Mouse (Mus musculus): ENCODE measurements around the gene Samd4b. TPM values are rescaled to one million over a fixed set of nuclear protein-coding genes. Genes with fewer than 3 reads are reported as not detected.

Samd4b gene
- total RNA-seq, 2 experiments from 2014 or later: 67.8 to 80.1 TPM

DNA sequence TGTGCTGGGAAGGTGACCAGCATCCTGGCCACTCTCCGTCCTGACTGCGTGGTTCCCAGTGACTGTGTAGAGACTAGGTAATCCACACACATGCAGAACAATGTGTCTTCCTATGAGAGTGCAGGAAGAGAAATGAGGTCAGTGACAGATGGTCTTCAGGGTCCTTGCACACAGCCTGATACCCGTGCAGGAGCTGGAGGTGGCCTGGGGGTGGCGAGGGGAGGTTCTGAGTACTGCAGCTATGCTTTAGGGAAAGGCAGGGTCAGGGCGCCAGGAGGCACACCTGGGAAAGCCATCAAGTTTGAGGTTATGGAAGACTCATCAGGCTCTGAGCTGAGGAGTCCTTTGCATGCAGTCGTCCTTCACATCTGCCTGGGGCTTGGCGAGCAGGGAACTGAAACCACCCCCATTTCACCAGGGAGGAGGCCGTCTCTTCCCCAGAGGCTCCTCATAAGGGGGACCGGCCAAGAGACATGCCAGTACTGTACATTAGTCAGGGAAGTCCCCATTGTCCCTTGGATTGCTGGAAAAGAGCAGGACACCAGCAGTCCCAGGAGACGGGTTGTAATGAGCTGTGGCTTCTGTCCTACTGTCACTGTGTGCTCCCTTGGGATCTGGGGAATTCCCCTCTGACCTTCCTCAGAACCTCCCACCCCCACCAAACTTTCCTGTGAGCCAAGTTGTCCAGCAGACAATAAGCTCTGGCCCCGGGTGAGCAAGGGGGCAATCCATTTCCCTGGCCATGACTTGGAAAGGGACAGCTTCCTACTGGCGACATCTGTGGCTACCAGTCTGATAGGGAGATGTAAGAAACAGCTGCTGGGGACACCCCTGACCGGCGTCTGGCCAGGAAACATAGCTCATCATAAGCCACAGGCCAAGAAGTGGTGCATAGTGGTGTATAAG is 4.5 kb downstream of the Samd4b start:
- no peak for DNase-seq (ENCODE audit: low spot score in 2 of 2)

GRCm38 (mm10) chr7:28591862-28592261 is 6.1 kb downstream of the Samd4b start:
- no peak for DNase-seq (ENCODE audit: low spot score in 2 of 2)

GRCm38 (mm10) chr7:28587644-28588043 is 10.3 kb downstream of the Samd4b start:
- DNase-seq (ENCODE audit: low spot score in 2 of 2): no peak

- DNase-seq (ENCODE audit: low spot score in 2 of 2): no peak
Measured at GRCm38 (mm10) chr7:28586663-28587411, 11.1 kb downstream of the Samd4b start.

- no peak for DNase-seq (ENCODE audit: low spot score in 2 of 2)
Measured at GRCm38 (mm10) chr7:28585001-28585400, 12.9 kb downstream of the Samd4b start.

DNA sequence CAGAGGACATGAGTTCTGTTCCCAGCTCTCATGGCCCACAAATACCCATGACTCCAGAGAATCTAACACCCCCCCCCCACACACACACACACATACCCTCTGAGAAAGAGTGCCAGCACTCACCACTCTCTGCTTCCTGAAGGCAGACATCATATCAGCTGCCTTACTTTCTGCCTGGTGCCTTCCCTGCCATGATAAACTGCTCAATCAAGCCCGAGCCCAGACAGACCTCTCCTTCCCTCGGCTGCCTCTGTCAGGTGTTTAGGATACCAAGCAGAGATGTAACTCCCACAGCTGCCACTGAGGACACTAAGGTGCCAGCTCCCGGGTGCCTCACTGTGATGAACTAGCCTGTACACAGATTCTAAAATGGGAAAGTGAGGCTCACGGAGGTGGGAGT is 13.5 kb downstream of the Samd4b start:
- no peak for DNase-seq (ENCODE audit: low spot score in 2 of 2)

- DNase-seq (ENCODE audit: low spot score in 2 of 2): peak in 1 of 2 experiments; percentile 44
Measured at GRCm38 (mm10) chr7:28583570-28584344, 14.2 kb downstream of the Samd4b start.

DNA sequence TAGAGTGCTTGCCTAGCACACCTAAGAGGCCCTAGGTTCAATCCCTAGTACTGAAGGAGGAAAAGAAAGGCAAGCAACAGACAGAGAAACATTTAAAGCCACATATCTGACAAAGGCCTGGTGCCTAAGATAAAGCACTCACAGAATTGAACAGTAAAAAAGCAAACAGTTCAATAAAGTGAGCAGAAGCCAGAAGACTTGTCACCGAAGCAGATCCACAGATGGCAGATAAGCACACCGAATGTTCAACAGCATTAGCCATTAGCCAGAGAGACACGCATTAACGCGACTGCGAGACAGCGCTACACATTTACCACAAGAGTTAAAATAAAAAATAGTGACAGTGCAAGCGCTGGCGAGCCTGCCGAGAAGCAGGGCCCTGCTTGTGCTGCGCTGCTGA is 15.1 kb downstream of the Samd4b start:
- no peak for DNase-seq (ENCODE audit: low spot score in 2 of 2)

DNA sequence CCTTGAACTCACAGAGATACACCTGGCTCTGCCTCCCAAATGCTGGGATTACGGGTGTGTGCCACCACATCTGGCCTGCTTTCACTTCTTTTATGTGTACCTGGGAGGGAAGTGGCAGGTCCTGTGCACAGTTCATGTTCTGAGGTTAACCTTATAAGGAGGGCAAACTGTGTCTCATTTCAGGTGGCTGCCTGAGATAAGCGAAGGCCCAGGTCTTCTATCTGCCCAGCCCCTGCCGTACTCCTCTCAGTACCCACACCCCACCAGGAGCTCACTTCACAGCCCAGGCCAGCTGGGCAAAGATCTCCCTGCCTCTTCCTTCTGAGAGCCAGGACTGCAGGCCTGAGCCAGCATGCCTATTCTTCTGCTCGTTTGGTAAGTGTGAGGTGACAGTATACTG is 16.2 kb downstream of the Samd4b start:
- no peak for DNase-seq (ENCODE audit: low spot score in 2 of 2)

DNA sequence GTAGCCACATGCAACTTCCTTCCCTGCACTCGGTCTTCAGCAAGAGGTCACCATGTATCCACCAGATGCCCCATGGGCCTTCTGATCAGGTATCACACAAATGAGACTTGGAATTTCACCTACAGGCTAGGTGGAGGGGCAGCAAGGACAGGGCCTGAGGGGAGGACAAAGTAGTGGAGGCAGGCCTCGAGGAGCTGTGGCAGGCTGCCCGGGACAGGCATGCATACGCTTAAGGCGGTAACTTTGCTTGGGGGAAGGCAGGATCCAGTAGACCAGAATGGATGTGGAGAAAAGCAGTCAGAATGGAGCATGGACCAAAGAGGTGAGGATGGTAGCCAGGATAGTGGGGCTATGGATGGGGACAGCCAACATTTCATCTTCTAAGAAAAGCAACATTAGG is 18.1 kb downstream of the Samd4b start:
- DNase-seq (ENCODE audit: low spot score in 2 of 2): no peak

DNA sequence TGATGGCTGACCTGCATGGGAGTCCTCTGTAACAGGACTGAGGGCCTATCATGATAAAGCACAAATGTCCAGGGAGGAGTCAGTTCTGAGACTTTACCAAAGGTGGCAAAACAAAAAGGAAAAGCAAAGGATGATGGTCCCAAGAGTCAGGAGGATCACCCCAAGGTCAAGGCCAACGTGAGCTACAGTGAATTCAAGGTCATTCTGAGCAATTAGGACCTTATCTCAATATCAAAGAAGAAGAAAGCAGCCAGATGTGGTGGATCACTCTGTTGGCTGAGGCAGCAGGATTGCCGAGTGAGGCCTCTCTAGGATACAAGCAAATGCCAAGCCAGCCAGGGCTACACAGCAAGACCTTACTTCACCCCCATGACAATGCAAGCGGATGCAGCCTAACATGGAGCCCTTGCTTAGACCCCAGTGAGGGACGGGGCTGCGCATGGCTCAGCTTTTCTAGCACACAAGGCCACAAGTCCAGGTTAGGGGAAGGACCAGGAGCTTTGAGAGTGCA is 19.3 kb downstream of the Samd4b start:
- no peak for DNase-seq (ENCODE audit: low spot score in 2 of 2)

DNA sequence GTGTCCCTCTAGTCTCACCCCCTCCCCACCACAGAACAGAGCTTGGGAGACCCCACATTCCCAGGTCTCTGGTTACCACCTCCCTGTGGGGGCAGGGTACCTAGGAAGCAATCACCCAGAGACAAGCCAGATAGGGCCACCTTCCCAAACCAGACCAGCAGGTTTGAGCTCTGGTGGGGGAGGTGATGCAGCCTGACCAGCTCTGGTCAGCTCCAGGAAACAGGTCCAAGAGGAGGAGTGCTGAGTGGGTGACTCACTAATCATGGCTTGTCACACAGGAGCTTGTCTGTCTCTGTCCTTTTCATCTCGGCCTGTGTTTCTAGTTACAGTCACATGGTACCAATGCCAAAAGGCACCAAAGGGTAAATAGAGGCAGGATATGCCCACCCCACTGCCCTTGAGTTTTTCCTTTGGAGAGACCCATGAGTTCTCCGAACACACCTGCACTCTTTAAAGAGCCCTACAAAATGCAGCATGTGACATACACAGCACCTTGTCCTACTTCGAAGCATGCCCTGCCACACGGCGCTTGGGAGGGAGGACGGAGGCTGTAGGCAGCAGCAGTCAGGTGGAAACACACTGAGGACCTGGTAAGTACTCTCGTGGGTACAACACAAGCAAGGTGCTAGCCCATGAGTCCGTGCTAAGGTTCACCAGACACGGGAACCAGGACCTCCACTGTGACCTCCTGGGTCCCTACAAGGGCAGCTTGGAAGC is 20.0 kb downstream of the Samd4b start:
- DNase-seq (ENCODE audit: low spot score in 2 of 2): no peak

DNA sequence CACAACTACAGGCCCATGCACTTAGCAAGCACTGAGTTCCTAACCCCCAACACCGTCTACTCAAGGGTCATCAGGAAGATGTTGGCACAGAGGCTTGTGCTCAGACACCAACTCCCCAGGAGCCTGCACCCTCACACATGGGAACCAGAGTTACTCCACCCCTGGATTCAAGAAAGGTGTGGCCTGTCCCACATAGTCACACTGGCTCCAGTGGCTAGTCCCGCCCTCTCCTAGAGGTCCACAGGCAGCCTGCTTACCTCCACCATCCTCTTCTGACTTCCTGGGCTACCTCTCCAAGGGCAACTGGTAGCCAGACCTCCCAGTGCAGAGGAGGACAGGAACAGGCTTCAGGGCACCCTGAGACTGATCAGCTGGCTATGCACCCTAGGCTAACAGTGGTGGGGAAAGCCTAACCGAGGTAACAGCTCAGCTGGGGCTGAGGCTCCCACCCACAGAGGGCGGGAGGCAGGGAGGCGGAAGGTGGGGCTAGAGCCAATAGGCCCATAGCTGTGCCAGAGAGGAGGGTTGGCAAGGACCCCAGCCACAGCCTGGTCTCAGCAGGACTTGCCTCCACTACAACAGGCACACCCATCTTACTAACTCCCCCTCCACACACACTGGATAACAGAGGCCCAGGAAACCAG is 21.6 kb downstream of the Samd4b start:
- no peak for DNase-seq (ENCODE audit: low spot score in 2 of 2)

DNA sequence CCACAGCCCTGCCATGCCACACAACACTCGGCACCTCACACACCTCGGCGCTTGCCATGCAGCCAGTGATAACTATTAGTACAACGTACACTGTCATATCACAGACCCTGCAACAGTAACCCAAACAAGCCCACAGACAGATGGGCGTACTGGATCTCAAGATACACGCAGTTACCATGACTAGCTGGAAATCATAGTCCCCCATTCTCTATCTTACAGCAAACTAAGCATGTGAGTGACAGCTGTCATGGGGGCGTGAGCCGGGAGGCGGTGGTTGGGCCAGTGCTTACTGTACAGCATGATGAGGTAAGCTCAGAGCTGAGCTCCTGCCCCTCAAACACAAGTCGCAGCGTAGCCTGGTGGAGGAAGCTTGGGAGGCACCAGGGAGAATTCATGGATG is 22.3 kb downstream of the Samd4b start:
- no peak for DNase-seq (ENCODE audit: low spot score in 2 of 2)

DNA sequence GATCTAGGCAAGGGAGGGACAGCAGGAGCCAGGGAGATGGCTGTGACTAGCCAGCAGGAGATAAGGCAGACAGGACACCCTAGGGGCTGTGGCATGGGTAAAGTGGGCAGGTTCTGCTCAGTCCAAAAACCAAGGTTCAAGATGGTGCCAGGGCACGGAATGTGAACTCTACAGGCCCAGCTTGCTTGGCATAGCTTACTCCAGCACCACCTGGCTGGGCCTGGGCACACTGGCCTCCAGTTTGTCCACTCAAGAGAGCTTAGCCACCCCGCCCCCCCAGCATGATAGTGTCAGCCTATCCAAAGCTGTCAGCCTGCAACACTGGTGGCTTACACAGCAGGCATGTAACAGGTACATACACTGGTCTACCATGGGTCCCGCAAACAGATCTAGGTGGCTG is 24.7 kb downstream of the Samd4b start:
- DNase-seq (ENCODE audit: low spot score in 2 of 2): no peak

DNA sequence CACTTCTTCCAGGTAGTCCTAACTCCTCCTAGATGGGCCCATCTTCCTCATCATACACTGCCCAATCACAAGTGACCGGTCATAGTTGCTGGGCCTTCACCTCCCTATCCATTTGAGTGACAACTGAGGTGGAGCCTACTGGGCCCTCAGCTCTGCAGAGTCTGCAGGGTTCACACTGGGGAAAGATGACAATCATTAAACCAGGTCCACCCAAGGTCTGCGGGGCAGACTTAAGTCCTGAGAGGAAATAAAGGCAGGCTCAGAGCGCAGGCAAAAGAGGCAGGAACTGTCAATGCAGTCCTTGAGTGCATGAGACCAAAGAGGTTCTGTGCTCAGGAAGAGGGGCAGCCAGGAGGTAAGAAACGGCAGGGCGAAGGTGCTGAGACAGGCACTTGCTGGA is 25.3 kb downstream of the Samd4b start:
- DNase-seq (ENCODE audit: low spot score in 2 of 2): no peak

DNA sequence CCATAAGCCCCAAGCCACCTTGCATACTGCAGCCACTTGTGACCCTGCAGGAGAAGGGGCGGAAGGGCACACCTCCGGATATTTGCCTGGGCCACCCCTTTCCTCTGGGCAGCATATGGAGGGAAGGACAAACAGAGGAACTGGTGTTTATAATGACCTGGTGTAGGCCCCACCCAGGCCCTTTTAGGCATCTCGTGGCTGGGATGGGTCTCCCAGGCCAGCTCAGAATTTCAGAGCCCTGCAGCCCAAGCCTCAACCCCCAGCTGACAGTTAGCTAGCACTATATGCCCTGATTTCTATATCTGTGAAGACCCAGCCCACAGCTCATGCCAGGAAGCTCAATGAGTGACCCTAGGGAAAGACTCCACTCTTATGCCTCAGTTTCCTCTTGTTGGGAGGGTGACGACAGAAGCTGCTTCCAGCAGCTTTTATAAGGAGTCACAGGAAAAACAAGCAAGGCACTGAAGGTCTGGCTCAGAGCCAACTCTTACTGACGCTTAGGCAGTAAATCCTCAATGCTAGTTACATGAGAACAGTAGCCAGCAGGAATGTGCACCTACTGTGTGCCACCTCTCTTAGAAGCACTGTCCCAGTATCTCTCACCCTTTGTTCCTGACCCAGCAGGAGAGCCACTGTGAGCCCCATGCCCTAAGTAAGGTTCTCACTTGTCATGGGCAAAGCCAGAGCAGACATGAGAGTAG is 26.8 kb downstream of the Samd4b start:
- no peak for DNase-seq (ENCODE audit: low spot score in 2 of 2)

DNA sequence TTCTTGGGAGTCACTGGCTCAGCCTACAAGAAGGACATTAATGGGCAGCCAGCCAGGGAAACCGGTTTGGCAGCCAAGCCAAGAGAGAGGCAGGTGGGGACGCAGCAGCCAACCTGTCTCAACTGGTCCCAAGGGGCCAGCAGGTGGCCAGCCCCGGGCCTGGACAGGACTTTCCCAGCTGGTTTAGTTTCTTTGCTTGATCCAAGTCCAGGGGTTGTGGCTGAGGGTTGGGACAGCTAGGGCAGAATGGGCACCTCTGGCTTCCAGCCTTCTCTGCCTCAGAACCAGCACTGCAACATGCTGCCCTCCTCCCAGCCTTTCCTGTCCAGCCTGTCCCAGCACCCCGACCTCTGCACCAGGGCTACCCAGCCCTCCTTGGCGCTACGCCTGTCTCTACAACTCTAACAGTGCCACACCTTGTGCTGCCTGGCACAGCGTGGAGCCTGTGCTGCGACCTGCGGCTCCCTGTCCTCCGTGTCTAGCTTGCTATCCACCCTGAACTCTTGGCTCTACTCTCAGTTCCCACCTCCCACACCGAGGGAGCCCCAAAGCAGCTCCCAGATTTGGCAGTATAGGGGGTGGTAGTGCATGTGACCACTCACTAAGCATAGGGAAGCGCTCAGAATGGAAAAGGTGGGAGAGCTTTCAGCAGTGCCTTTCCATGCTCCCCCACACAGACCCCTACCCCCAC is 27.5 kb downstream of the Samd4b start:
- peak in 1 of 2 experiments; percentile 42 for DNase-seq (ENCODE audit: low spot score in 2 of 2)

GRCm38 (mm10) chr7:28568253-28568652 is 29.7 kb downstream of the Samd4b start:
- peak; percentile 67 to 75 for DNase-seq (ENCODE audit: low spot score in 2 of 2)

Data from left cerebral cortex, adult 18-20 months (tissue).